Mouse (Mus musculus) cerebellum, adult (tissue): ENCODE measurements around the gene Gm14412.
"Not testable (repeated sequence)": the region's sequence is repeated elsewhere in the genome, so short reads cannot be mapped to it uniquely, and the experiment has no call there.

Source experiments
- ATAC-seq: cut with Nextera tagmentation; 2 replicates; pipeline ENCODE4 v1.9.2; 2017; ENCODE audit warnings: mild to moderate bottlenecking, moderate library complexity, mixed read lengths; ENCODE audit not compliant: insufficient number of reproducible peaks, low FRiP score, low TSS enrichment

The Gm14412 gene

GRCm38 (mm10) chr2:177324257-177324733, at the start of gene Gm14412:
Gm14412 (minus strand) TSS chr2:177324307.
- not testable (repeated sequence) for ATAC-seq

- not testable (repeated sequence) for ATAC-seq
Measured at GRCm38 (mm10) chr2:177329661-177330292, 5.7 kb upstream of the Gm14412 start.

- ATAC-seq, result not testable (repeated sequence)
Measured at GRCm38 (mm10) chr2:177321361-177321760, 2.7 kb downstream of the Gm14412 start.

- not testable (repeated sequence) for ATAC-seq
Measured at GRCm38 (mm10) chr2:177320786-177321320, 3.3 kb downstream of the Gm14412 start.

- no peak for ATAC-seq
Measured at GRCm38 (mm10) chr2:177318996-177319395, 5.1 kb downstream of the Gm14412 start.

GRCm38 (mm10) chr2:177309627-177310026, 14.5 kb downstream of the Gm14412 start:
- ATAC-seq, result not testable (repeated sequence)

- ATAC-seq, result not testable (repeated sequence)
Measured at GRCm38 (mm10) chr2:177304980-177305379, 19.1 kb downstream of the Gm14412 start.

- ATAC-seq, result not testable (repeated sequence)
Measured at GRCm38 (mm10) chr2:177283701-177284100, 40.4 kb downstream of the Gm14412 start.

- ATAC-seq, result not testable (repeated sequence)
Measured at GRCm38 (mm10) chr2:177277754-177278153, 46.4 kb downstream of the Gm14412 start.

- ATAC-seq, result not testable (repeated sequence)
Measured at GRCm38 (mm10) chr2:177272237-177272636, 51.9 kb downstream of the Gm14412 start.

GRCm38 (mm10) chr2:177266936-177267335, 57.2 kb downstream of the Gm14412 start, which contains the start of gene Gm14409:
Gm14409 (minus strand) TSS chr2:177267036.
- ATAC-seq, result not testable (repeated sequence)
